ENCODE assay signal across 27 mouse cellular contexts in genomic region chr9:21251116-21251735, GRCm38 (mm10). TPM values are rescaled to one million over a fixed set of nuclear protein-coding genes. Genes with fewer than 3 reads are reported as not detected.
DNase-seq lines count a peak whose midpoint lies in the region; ATAC-seq and TF ChIP-seq lines count a peak whose summit lies in the region.
"Had no signal": no experiment of that assay in that cellular context is flagged by ENCODE, and none has a peak within 500 bp of the region (broad histone marks: within the 10 kb centered on the region; RNA-seq: fewer than 3 reads in every experiment).

No protein-coding gene starts in this region.

- H3K36me3 ChIP-seq in embryonic facial prominence, embryonic 12.5 days, result no peaks in the 10 kb centered on the region
- no peaks in the 10 kb centered on the region for H3K36me3 ChIP-seq in embryonic facial prominence, embryonic 15.5 days
- H3K36me3 ChIP-seq in limb, embryonic 14.5 days (ENCODE audit: control insufficient read depth, insufficient read depth, low read length), result no peaks in the 10 kb centered on the region
- no peaks in the 10 kb centered on the region for H3K36me3 ChIP-seq in stomach, embryonic 15.5 days
- no peaks in the 10 kb centered on the region for H3K36me3 ChIP-seq in kidney, embryonic 16.5 days (ENCODE audit: insufficient read depth, low read length)
- H3K36me3 ChIP-seq: heart, embryonic 12.5 days; hindbrain, embryonic 10.5 days; liver, embryonic 15.5 days had no signal

- 0 out of 2 replicates have a peak overlapping the region, but pooled peaks have one; percentile 18 for H3K27ac ChIP-seq in embryonic facial prominence, embryonic 12.5 days
- peak overlapping the region; percentile 79 for H3K27ac ChIP-seq in embryonic facial prominence, embryonic 15.5 days (replicated peaks)
- H3K27ac ChIP-seq in limb, embryonic 14.5 days (replicated peaks; ENCODE audit: low read depth, low read length), result no peak overlapping the region
- peak overlapping the region; percentile 71; the same call in 1 of the 2 replicates for H3K27ac ChIP-seq in stomach, embryonic 15.5 days
- H3K27ac ChIP-seq in kidney, embryonic 16.5 days (ENCODE audit: low read length), result no peak overlapping the region
- H3K27ac ChIP-seq: gastrocnemius, adult 2 months; heart, adult 2 months; hindbrain, embryonic 10.5 days; liver, embryonic 15.5 days had no signal

- H3K4me1 ChIP-seq in embryonic facial prominence, embryonic 12.5 days, result peaks cover 13% of the 10 kb centered on the region; the same call in 1 of the 2 replicates
- peaks cover 18% of the 10 kb centered on the region for H3K4me1 ChIP-seq in embryonic facial prominence, embryonic 15.5 days
- no peaks in the 10 kb centered on the region for H3K4me1 ChIP-seq in limb, embryonic 14.5 days (ENCODE audit: control insufficient read depth, insufficient read depth, low read length)
- H3K4me1 ChIP-seq in stomach, embryonic 15.5 days, result peaks cover 4% of the 10 kb centered on the region; the same call in 1 of the 2 replicates
- peaks cover 11% of the 10 kb centered on the region for H3K4me1 ChIP-seq in kidney, embryonic 16.5 days (ENCODE audit: insufficient read depth, low read length)

- intact Hi-C loops in heart, postnatal 14 days (cut with DNase I), result no loop called here
- intact Hi-C loops in heart, postnatal 36 days (cut with DNase I), result no loop called here

- DNase-seq in limb, embryonic 14.5 days (ENCODE audit: low spot score), result peak; percentile 23
- DNase-seq in heart, postnatal 14 days, result no peak
- DNase-seq in embryo, embryonic 11 days, result no peak
- no peak for DNase-seq in heart, postnatal 36 days
- DNase-seq: adrenal gland, adult 2 months; adrenal gland, postnatal 36 days; B cell, adult 2 months; cerebellum, adult 18-20 months; kidney, adult 9 months; kidney, postnatal 14 days; layer of hippocampus, adult 9-11 months; lung, embryonic 14.5 days; right cerebral cortex, postnatal 4 days had no signal

- no peak overlapping the region for H3K4me3 ChIP-seq in embryonic facial prominence, embryonic 12.5 days
- no peak overlapping the region for H3K4me3 ChIP-seq in embryonic facial prominence, embryonic 15.5 days (replicated peaks)
- no peak overlapping the region for H3K4me3 ChIP-seq in limb, embryonic 14.5 days (replicated peaks; ENCODE audit: low read length)
- no peak overlapping the region for H3K4me3 ChIP-seq in stomach, embryonic 15.5 days (replicated peaks)
- H3K4me3 ChIP-seq in kidney, embryonic 16.5 days (ENCODE audit: low read length), result no peak overlapping the region
- H3K4me3 ChIP-seq: gastrocnemius, adult 2 months; heart, adult 2 months; heart, embryonic 12.5 days; hindbrain, embryonic 10.5 days; liver, embryonic 15.5 days had no signal

- H3K9me3 ChIP-seq in embryonic facial prominence, embryonic 12.5 days, result no peaks in the 10 kb centered on the region
- H3K9me3 ChIP-seq in embryonic facial prominence, embryonic 15.5 days (replicated peaks), result no peaks in the 10 kb centered on the region
- H3K9me3 ChIP-seq in limb, embryonic 14.5 days (ENCODE audit: control insufficient read depth, low read length), result no peaks in the 10 kb centered on the region
- no peaks in the 10 kb centered on the region for H3K9me3 ChIP-seq in stomach, embryonic 15.5 days
- H3K9me3 ChIP-seq in kidney, embryonic 16.5 days (ENCODE audit: low read length), result no peaks in the 10 kb centered on the region
- H3K9me3 ChIP-seq: heart, embryonic 12.5 days; hindbrain, embryonic 10.5 days; liver, embryonic 15.5 days had no signal

- no peak overlapping the region for H3K9ac ChIP-seq in embryonic facial prominence, embryonic 12.5 days
- H3K9ac ChIP-seq in embryonic facial prominence, embryonic 15.5 days, result no peak overlapping the region
- no peak overlapping the region for H3K9ac ChIP-seq in limb, embryonic 14.5 days (ENCODE audit: low read depth, low read length, severe bottlenecking)
- no peak overlapping the region for H3K9ac ChIP-seq in stomach, embryonic 15.5 days
- H3K9ac ChIP-seq in kidney, embryonic 16.5 days (replicated peaks; ENCODE audit: low read length), result no peak overlapping the region
- H3K9ac ChIP-seq: heart, embryonic 12.5 days; liver, embryonic 15.5 days; lung, embryonic 14.5 days had no signal

- H3K4me2 ChIP-seq in embryonic facial prominence, embryonic 12.5 days (replicated peaks), result no peak overlapping the region
- H3K4me2 ChIP-seq in embryonic facial prominence, embryonic 15.5 days (replicated peaks), result 0 out of 2 replicates have a peak overlapping the region, but pooled peaks have one; percentile 8
- no peak overlapping the region for H3K4me2 ChIP-seq in limb, embryonic 14.5 days (replicated peaks; ENCODE audit: low read depth, low read length, severe bottlenecking)
- no peak overlapping the region for H3K4me2 ChIP-seq in stomach, embryonic 15.5 days
- H3K4me2 ChIP-seq in kidney, embryonic 16.5 days (replicated peaks; ENCODE audit: low read depth, low read length), result no peak overlapping the region
- H3K4me2 ChIP-seq: heart, embryonic 12.5 days; liver, embryonic 15.5 days; lung, embryonic 14.5 days; midbrain, embryonic 11.5 days had no signal

- TF ChIP-seq POLR2A in limb, embryonic 14.5 days (IDR thresholded peaks at IDR 0.05; ENCODE audit: borderline replicate concordance, extremely low read depth, insufficient read depth, insufficient read length), result no peak

- WGBS in embryonic facial prominence, embryonic 12.5 days, result 61% methylated on average over 13 of the region's 13 CpGs
- 48% methylated on average over 13 of the region's 13 CpGs for WGBS in embryonic facial prominence, embryonic 15.5 days
- WGBS in limb, embryonic 14.5 days, result 40% methylated on average over 13 of the region's 13 CpGs
- WGBS in stomach, embryonic 15.5 days, result 53% methylated on average over 13 of the region's 13 CpGs
- WGBS in kidney, embryonic 16.5 days, result 62% methylated on average over 13 of the region's 13 CpGs

- H3K27me3 ChIP-seq in embryonic facial prominence, embryonic 12.5 days, result peaks cover 53% of the 10 kb centered on the region
- H3K27me3 ChIP-seq in embryonic facial prominence, embryonic 15.5 days, result peaks cover 43% of the 10 kb centered on the region
- peaks cover 40% of the 10 kb centered on the region for H3K27me3 ChIP-seq in limb, embryonic 14.5 days (ENCODE audit: control insufficient read depth, insufficient read depth, low read length)
- peaks cover 58% of the 10 kb centered on the region for H3K27me3 ChIP-seq in stomach, embryonic 15.5 days (replicated peaks)
- H3K27me3 ChIP-seq in kidney, embryonic 16.5 days (ENCODE audit: insufficient read depth, low read length), result peaks cover 48% of the 10 kb centered on the region

- no peak for ATAC-seq in embryonic facial prominence, embryonic 12.5 days (ENCODE audit: insufficient number of reproducible peaks, insufficient read depth, low FRiP score, low TSS enrichment)
- ATAC-seq in embryonic facial prominence, embryonic 15.5 days (ENCODE audit: insufficient number of reproducible peaks, low FRiP score, low TSS enrichment, low read depth), result peak; percentile 52; the same call in 1 of the 2 replicates
- no peak for ATAC-seq in limb, embryonic 14.5 days (ENCODE audit: low FRiP score, low read depth)
- 0 out of 2 replicates have a peak, but pooled peaks have one; percentile 12 for ATAC-seq in stomach, embryonic 15.5 days (ENCODE audit: insufficient read depth, low FRiP score, low read depth)
- ATAC-seq in kidney, embryonic 16.5 days (ENCODE audit: low FRiP score, low TSS enrichment), result no peak
- ATAC-seq: activated CD4-positive, CD25-positive, alpha-beta regulatory T cell, adult 4 months; forebrain, embryonic 14.5 days; intestine, postnatal 0 days; midbrain, embryonic 16.5 days had no signal

RNA-seq across cellular contexts. Expression of gene S1pr5, which starts 3.0 kb away (rescaled TPM):
- 0.42 and 0.64 TPM in 2 replicates for polyA plus RNA-seq in embryonic facial prominence, embryonic 12.5 days (2016; fragmentation: Nextera tagmentation; extraction: Ambion mirVana)
- 4.5 and 5.0 TPM in 2 replicates for polyA plus RNA-seq in embryonic facial prominence, embryonic 15.5 days (2015; fragmentation: Nextera tagmentation; extraction: Ambion mirVana)
- 1.6 TPM in 2 replicates for polyA plus RNA-seq in limb, embryonic 14.5 days (2012; rRNA removed)
- polyA plus RNA-seq in limb, embryonic 14.5 days (2014; fragmentation: Nextera tagmentation; extraction: Ambion mirVana), result 1.1 and 2.5 TPM in 2 replicates
- 0.93 and 1.6 TPM in 2 replicates for polyA plus RNA-seq in stomach, embryonic 15.5 days (2015; fragmentation: Nextera tagmentation; extraction: Ambion mirVana)
- total RNA-seq in heart, postnatal 14 days (2021), result under 1 TPM; 0.27 to 0.45 TPM
- polyA plus RNA-seq in kidney, embryonic 16.5 days (2015; fragmentation: Nextera tagmentation; extraction: Ambion mirVana), result 0.13 and 0.14 TPM in 2 replicates
- total RNA-seq in heart, postnatal 36 days (2021), result 1 to 10 TPM in 1 of 2 experiments, under 1 TPM in 1; 0.69 to 1.1 TPM
- polyA plus RNA-seq: intestine, postnatal 0 days; lung, embryonic 14.5 days had no signal

RNA-seq across cellular contexts. Expression of gene Keap1, which starts 12.1 kb away (rescaled TPM):
- polyA plus RNA-seq in embryonic facial prominence, embryonic 12.5 days (2016; fragmentation: Nextera tagmentation; extraction: Ambion mirVana), result 61.3 and 68.7 TPM in 2 replicates
- 73.2 and 76.4 TPM in 2 replicates for polyA plus RNA-seq in embryonic facial prominence, embryonic 15.5 days (2015; fragmentation: Nextera tagmentation; extraction: Ambion mirVana)
- polyA plus RNA-seq in limb, embryonic 14.5 days (2012; rRNA removed), result 52.8 and 73.8 TPM in 2 replicates
- 50.4 and 52.3 TPM in 2 replicates for polyA plus RNA-seq in limb, embryonic 14.5 days (2014; fragmentation: Nextera tagmentation; extraction: Ambion mirVana)
- polyA plus RNA-seq in stomach, embryonic 15.5 days (2015; fragmentation: Nextera tagmentation; extraction: Ambion mirVana), result 61.1 and 61.6 TPM in 2 replicates
- 10 to 100 TPM; 38.6 to 40.8 TPM for total RNA-seq in heart, postnatal 14 days (2021)
- polyA plus RNA-seq in kidney, embryonic 16.5 days (2015; fragmentation: Nextera tagmentation; extraction: Ambion mirVana), result 67.4 and 68.1 TPM in 2 replicates
- total RNA-seq in heart, postnatal 36 days (2021), result 10 to 100 TPM; 41.9 to 43.1 TPM

RNA-seq across cellular contexts. Expression of gene Atg4d, which starts 13.9 kb away (rescaled TPM):
- polyA plus RNA-seq in embryonic facial prominence, embryonic 12.5 days (2016; fragmentation: Nextera tagmentation; extraction: Ambion mirVana), result 33.6 and 33.9 TPM in 2 replicates
- polyA plus RNA-seq in embryonic facial prominence, embryonic 15.5 days (2015; fragmentation: Nextera tagmentation; extraction: Ambion mirVana), result 40.5 and 44.8 TPM in 2 replicates
- polyA plus RNA-seq in limb, embryonic 14.5 days (2012; rRNA removed), result 26.9 and 29.0 TPM in 2 replicates
- 31.6 and 35.8 TPM in 2 replicates for polyA plus RNA-seq in limb, embryonic 14.5 days (2014; fragmentation: Nextera tagmentation; extraction: Ambion mirVana)
- 49.9 and 51.3 TPM in 2 replicates for polyA plus RNA-seq in stomach, embryonic 15.5 days (2015; fragmentation: Nextera tagmentation; extraction: Ambion mirVana)
- 10 to 100 TPM; 73.3 to 85.0 TPM for total RNA-seq in heart, postnatal 14 days (2021)
- polyA plus RNA-seq in kidney, embryonic 16.5 days (2015; fragmentation: Nextera tagmentation; extraction: Ambion mirVana), result 58.7 and 64.1 TPM in 2 replicates
- 10 to 100 TPM; 78.0 to 99.6 TPM for total RNA-seq in heart, postnatal 36 days (2021)

RNA-seq across cellular contexts. Expression of gene Kri1, which starts 36.5 kb away (rescaled TPM):
- polyA plus RNA-seq in embryonic facial prominence, embryonic 12.5 days (2016; fragmentation: Nextera tagmentation; extraction: Ambion mirVana), result 16.8 and 17.9 TPM in 2 replicates
- 18.2 and 19.0 TPM in 2 replicates for polyA plus RNA-seq in embryonic facial prominence, embryonic 15.5 days (2015; fragmentation: Nextera tagmentation; extraction: Ambion mirVana)
- polyA plus RNA-seq in limb, embryonic 14.5 days (2012; rRNA removed), result 30.0 and 43.2 TPM in 2 replicates
- polyA plus RNA-seq in limb, embryonic 14.5 days (2014; fragmentation: Nextera tagmentation; extraction: Ambion mirVana), result 13.7 and 14.5 TPM in 2 replicates
- polyA plus RNA-seq in stomach, embryonic 15.5 days (2015; fragmentation: Nextera tagmentation; extraction: Ambion mirVana), result 14.4 and 14.5 TPM in 2 replicates
- total RNA-seq in heart, postnatal 14 days (2021), result 10 to 100 TPM; 17.0 to 22.6 TPM
- polyA plus RNA-seq in kidney, embryonic 16.5 days (2015; fragmentation: Nextera tagmentation; extraction: Ambion mirVana), result 14.6 and 20.0 TPM in 2 replicates
- 10 to 100 TPM; 16.5 to 18.0 TPM for total RNA-seq in heart, postnatal 36 days (2021)

RNA-seq across cellular contexts. Expression of gene Cdkn2d, which starts 40.0 kb away (rescaled TPM):
- polyA plus RNA-seq in embryonic facial prominence, embryonic 12.5 days (2016; fragmentation: Nextera tagmentation; extraction: Ambion mirVana), result 51.7 and 52.5 TPM in 2 replicates
- polyA plus RNA-seq in embryonic facial prominence, embryonic 15.5 days (2015; fragmentation: Nextera tagmentation; extraction: Ambion mirVana), result 57.8 and 63.0 TPM in 2 replicates
- 43.2 and 48.1 TPM in 2 replicates for polyA plus RNA-seq in limb, embryonic 14.5 days (2012; rRNA removed)
- polyA plus RNA-seq in limb, embryonic 14.5 days (2014; fragmentation: Nextera tagmentation; extraction: Ambion mirVana), result 51.1 and 56.0 TPM in 2 replicates
- polyA plus RNA-seq in stomach, embryonic 15.5 days (2015; fragmentation: Nextera tagmentation; extraction: Ambion mirVana), result 44.4 and 50.0 TPM in 2 replicates
- total RNA-seq in heart, postnatal 14 days (2021), result 10 to 100 TPM; 17.9 to 21.1 TPM
- polyA plus RNA-seq in kidney, embryonic 16.5 days (2015; fragmentation: Nextera tagmentation; extraction: Ambion mirVana), result 50.9 and 51.7 TPM in 2 replicates
- 10 to 100 TPM; 15.9 to 18.4 TPM for total RNA-seq in heart, postnatal 36 days (2021)

Comparison
In these comparisons a context has a peak if more than half of its experiments do, and no peak if none do; other contexts are left out.
1. ATAC-seq: peak in embryonic facial prominence, embryonic 15.5 days (single experiment) and stomach, embryonic 15.5 days (single experiment); none in embryonic facial prominence, embryonic 12.5 days (single experiment), limb, embryonic 14.5 days (single experiment) and kidney, embryonic 16.5 days (single experiment).
2. H3K27ac ChIP-seq: peak in embryonic facial prominence, embryonic 12.5 days (single experiment), embryonic facial prominence, embryonic 15.5 days (single experiment) and stomach, embryonic 15.5 days (single experiment); none in limb, embryonic 14.5 days (single experiment) and kidney, embryonic 16.5 days (single experiment).